Comparison of ENCODE assay signal across 9 mouse cellular contexts in genomic region chr12:85601531-85601930, GRCm38 (mm10). TPM values are rescaled to one million over a fixed set of nuclear protein-coding genes. Genes with fewer than 3 reads are reported as not detected.
DNase-seq lines count a peak whose midpoint lies in the region; ATAC-seq and TF ChIP-seq lines count a peak whose summit lies in the region.
"Had no signal": no experiment of that assay in that cellular context is flagged by ENCODE, and none has a peak within 500 bp of the region (broad histone marks: within the 10 kb centered on the region; RNA-seq: fewer than 3 reads in every experiment).

No protein-coding gene starts in this region.

- H3K9me3 ChIP-seq in heart, embryonic 13.5 days = no peaks in the 10 kb centered on the region
- no peaks in the 10 kb centered on the region for H3K9me3 ChIP-seq in neural tube, embryonic 12.5 days
- H3K9me3 ChIP-seq in stomach, postnatal 0 days (ENCODE audit: control insufficient read depth, low read length) = no peaks in the 10 kb centered on the region

- peak overlapping the region; percentile 87 for H3K4me2 ChIP-seq in heart, embryonic 13.5 days
- peak overlapping the region; percentile 88 for H3K4me2 ChIP-seq in neural tube, embryonic 12.5 days (replicated peaks)
- peak overlapping the region; percentile 87; the same call in 1 of the 2 replicates for H3K4me2 ChIP-seq in stomach, postnatal 0 days (replicated peaks; ENCODE audit: low read depth)
- H3K4me2 ChIP-seq: liver, embryonic 11.5 days had no signal

- TF ChIP-seq CTCF in stomach, postnatal 0 days (IDR thresholded peaks at IDR 0.05; ENCODE audit: low read depth) = no peak

- no peak for DNase-seq in heart, adult 11 months
- DNase-seq in neural tube, embryonic 10.5 days (ENCODE audit: extremely low spot score, low spot score) = no peak
- DNase-seq in gastrocnemius, postnatal 14 days = peak; percentile 20
- DNase-seq in stomach, postnatal 0 days (ENCODE audit: low spot score) = no peak
- no peak for DNase-seq in thymus, postnatal 4 days
- DNase-seq: adrenal gland, adult 2 months had no signal

- H3K27me3 ChIP-seq in heart, embryonic 13.5 days (replicated peaks) = peaks cover 6% of the 10 kb centered on the region; the same call in 1 of the 2 replicates
- H3K27me3 ChIP-seq in neural tube, embryonic 12.5 days (replicated peaks) = no peaks in the 10 kb centered on the region; the same call in 1 of the 2 replicates
- no peaks in the 10 kb centered on the region for H3K27me3 ChIP-seq in stomach, postnatal 0 days (ENCODE audit: control insufficient read depth, insufficient read depth, low read length)

- TF ChIP-seq EP300 in stomach, postnatal 0 days (optimal IDR thresholded peaks at IDR 0.05) = no peak

- intact Hi-C loops in gastrocnemius, postnatal 14 days (cut with DNase I; ENCODE audit: low total_unique reads) = loop anchor here (5.0 kb wide), 1 partner anchor 41 kb away; no protein-coding TSS in a partner anchor

- peak overlapping the region; percentile 21; the same call in 1 of the 2 replicates for H3K9ac ChIP-seq in heart, embryonic 13.5 days
- no peak overlapping the region for H3K9ac ChIP-seq in neural tube, embryonic 12.5 days
- no peak overlapping the region for H3K9ac ChIP-seq in stomach, postnatal 0 days (ENCODE audit: low read length)

- H3K4me3 ChIP-seq in heart, embryonic 13.5 days = no peak overlapping the region
- H3K4me3 ChIP-seq in neural tube, embryonic 12.5 days = no peak overlapping the region
- no peak overlapping the region for H3K4me3 ChIP-seq in stomach, postnatal 0 days (ENCODE audit: low read depth, low read length)

- no peaks in the 10 kb centered on the region for H3K36me3 ChIP-seq in heart, embryonic 13.5 days
- no peaks in the 10 kb centered on the region for H3K36me3 ChIP-seq in neural tube, embryonic 12.5 days
- no peaks in the 10 kb centered on the region for H3K36me3 ChIP-seq in stomach, postnatal 0 days (ENCODE audit: control insufficient read depth, insufficient read depth, low read length)

- H3K4me1 ChIP-seq in heart, embryonic 13.5 days = peaks cover 66% of the 10 kb centered on the region
- H3K4me1 ChIP-seq in neural tube, embryonic 12.5 days = peaks cover 62% of the 10 kb centered on the region
- peaks cover 5% of the 10 kb centered on the region; the same call in 1 of the 2 replicates for H3K4me1 ChIP-seq in stomach, postnatal 0 days (replicated peaks; ENCODE audit: control insufficient read depth, insufficient read depth)

- H3K27ac ChIP-seq in heart, embryonic 13.5 days (replicated peaks) = no peak overlapping the region
- H3K27ac ChIP-seq in neural tube, embryonic 12.5 days = no peak overlapping the region
- H3K27ac ChIP-seq in stomach, postnatal 0 days (replicated peaks) = no peak overlapping the region

- no peak for ATAC-seq in heart, embryonic 13.5 days (ENCODE audit: extremely low read depth, insufficient number of reproducible peaks, low FRiP score, low TSS enrichment)
- no peak for ATAC-seq in neural tube, embryonic 12.5 days (ENCODE audit: low FRiP score, low read depth)
- ATAC-seq in stomach, postnatal 0 days (ENCODE audit: low FRiP score, low TSS enrichment) = no peak

- WGBS in heart, embryonic 13.5 days = 77% methylated on average over 6 of the region's 6 CpGs
- WGBS in neural tube, embryonic 12.5 days = 88% methylated on average over 6 of the region's 6 CpGs
- WGBS in stomach, postnatal 0 days = 72% methylated on average over 6 of the region's 6 CpGs

RNA-seq across cellular contexts. Expression of gene Jdp2, which starts 2.7 kb away (rescaled TPM):
- 0.20 and 0.47 TPM in 2 replicates for polyA plus RNA-seq in heart, embryonic 13.5 days (2015; fragmentation: Nextera tagmentation; extraction: Ambion mirVana)
- polyA plus RNA-seq in neural tube, embryonic 12.5 days (2016; fragmentation: Nextera tagmentation; extraction: Ambion mirVana) = 0.57 and 1.0 TPM in 2 replicates
- total RNA-seq in gastrocnemius, postnatal 14 days (2021) = 10 to 100 TPM in 1 of 2 experiments, 1 to 10 TPM in 1; 9.4 to 11.6 TPM
- polyA plus RNA-seq in stomach, postnatal 0 days (2015; fragmentation: Nextera tagmentation; extraction: Ambion mirVana) = 0.63 and 0.65 TPM in 2 replicates
